Mouse (Mus musculus) lung, embryonic 15.5 days (tissue): ENCODE measurements around the gene BC035044. TPM values are rescaled to one million over a fixed set of nuclear protein-coding genes. Genes with fewer than 3 reads are reported as not detected.
A peak's percentile ranks its signal among the peaks of the same experiment; 100 is the strongest.

Experiments
- ATAC-seq: fragments of 200-750 bp; cut with Nextera tagmentation; 2 replicates; pipeline ENCODE4 v1.8.0; 2017; ENCODE audit warnings: moderate number of reproducible peaks, borderline replicate concordance; ENCODE audit not compliant: low FRiP score, low TSS enrichment; ENCODE audit errors: extremely low read depth
- H3K27ac ChIP-seq: fragments of 300-500 bp; sonication (generic); 2 replicates; pipeline ENCODE4 v1.5.1; 2015; ENCODE audit warnings: moderate library complexity, mild to moderate bottlenecking, inconsistent platforms
- H3K27me3 ChIP-seq: fragments of 300-500 bp; sonication (generic); 2 replicates; pipeline ENCODE4 v1.6.1; 2015; ENCODE audit warnings: inconsistent platforms
- H3K36me3 ChIP-seq: fragments of 300-500 bp; sonication (generic); 2 replicates; pipeline ENCODE4 v1.6.1; 2015; ENCODE audit warnings: inconsistent platforms
- H3K4me1 ChIP-seq: fragments of 300-500 bp; sonication (generic); 2 replicates; pipeline ENCODE4 v1.6.1; 2015; ENCODE audit warnings: inconsistent platforms
- H3K4me2 ChIP-seq: fragments of 300-500 bp; sonication (generic); 2 replicates; pipeline ENCODE4 v1.6.1; 2015; ENCODE audit warnings: inconsistent platforms, mild to moderate bottlenecking, moderate library complexity
- H3K4me3 ChIP-seq: fragments of 300-500 bp; sonication (generic); 2 replicates; pipeline ENCODE4 v1.5.1; 2015; ENCODE audit warnings: mild to moderate bottlenecking, inconsistent platforms
- H3K9ac ChIP-seq: fragments of 300-500 bp; sonication (generic); 2 replicates; pipeline ENCODE4 v1.6.1; 2015; ENCODE audit warnings: inconsistent platforms
- H3K9me3 ChIP-seq: fragments of 300-500 bp; sonication (generic); 2 replicates; pipeline ENCODE4 v1.6.1; 2016; ENCODE audit warnings: inconsistent platforms
- WGBS: fragments of 180-500 bp; shearing (Covaris S2); methylation state at CpG from one replicate; pipeline ENCODE4 v1.1.7; 2015; 5-methylcytosine and 5-hydroxymethylcytosine counted together
- polyA plus RNA-seq: library from polyadenylated mRNA; unstranded; fragments of >200 nt; fragmentation: Nextera tagmentation; extraction: Ambion mirVana; gene quantifications from 2 replicates; pipeline ENCODE4 v1.2.1, GENCODE M21; 2015

Gene BC035044
- polyA plus RNA-seq, 1 experiment from 2014 or later, result 1.4 TPM

DNA sequence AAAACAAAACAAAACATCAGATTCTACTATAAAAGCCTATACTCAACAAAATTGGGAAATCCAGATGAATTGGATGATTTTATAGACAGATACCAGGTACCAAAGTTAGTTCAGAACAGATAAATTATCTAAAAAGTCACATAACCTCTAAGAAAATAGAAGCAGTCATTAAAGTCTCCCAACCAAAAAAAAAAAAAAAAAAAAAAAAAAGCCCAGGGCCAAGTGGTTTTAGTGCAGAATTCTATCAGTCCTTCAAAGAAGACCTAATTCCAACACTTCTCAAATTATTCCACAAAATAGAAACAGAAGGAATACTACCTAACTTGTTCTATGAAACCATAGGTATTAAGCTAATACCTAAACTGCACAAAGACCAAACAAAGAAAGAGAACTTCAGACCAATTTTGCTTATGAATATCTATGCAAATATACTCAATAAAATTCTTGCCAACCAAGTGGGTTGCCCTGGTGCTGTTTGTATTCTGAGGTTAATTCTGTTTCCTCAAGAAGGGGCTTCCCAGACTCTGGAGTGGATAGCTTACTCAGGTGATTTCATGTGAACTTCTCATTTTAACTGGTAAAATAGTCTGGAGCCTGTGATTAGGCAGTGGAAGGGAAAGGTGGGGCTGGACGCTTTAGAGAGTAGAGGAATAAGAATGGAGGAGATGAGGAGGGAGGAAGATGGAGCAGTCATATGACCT lies 18.9 kb downstream of the BC035044 start:
- Histone ChIP-seq H3K27ac (no peak overlapping the region), H3K4me3 (no peak overlapping the region), H3K9me3 (no peaks in the 10 kb centered on the region), H3K36me3 (no peaks in the 10 kb centered on the region), H3K9ac (no peak overlapping the region), H3K27me3 (no peaks in the 10 kb centered on the region), H3K4me1 (peaks cover 10% of the 10 kb centered on the region; the same call in 1 of the 2 replicates), H3K4me2 (no peak overlapping the region)
- no peak for ATAC-seq
- WGBS, result 87% methylated on average over 1 of the region's 1 CpGs

DNA sequence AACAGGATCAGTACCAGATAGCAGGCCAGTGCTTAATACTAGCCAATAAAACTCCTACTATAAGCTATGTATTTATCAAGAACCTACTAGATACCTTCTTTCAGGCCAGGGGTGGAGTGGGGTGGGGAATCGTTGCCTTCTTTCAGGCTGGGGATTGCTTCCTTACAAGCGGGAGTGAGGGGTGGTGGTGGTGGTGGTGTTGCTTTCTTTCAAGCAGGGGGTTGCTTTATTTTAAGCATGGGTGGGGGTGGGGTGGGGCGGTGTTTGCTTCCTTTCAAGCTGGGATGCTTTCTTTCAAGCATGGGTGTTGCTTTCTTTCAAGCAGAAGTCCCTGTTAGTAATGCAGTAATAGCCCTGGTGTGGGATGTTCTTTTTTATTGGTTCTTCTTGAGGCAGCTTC lies 22.1 kb downstream of the BC035044 start:
- Histone ChIP-seq H3K4me2 (no peak overlapping the region), H3K27ac (0 out of 2 replicates have a peak overlapping the region, but pooled peaks have one; percentile 27), H3K36me3 (no peaks in the 10 kb centered on the region), H3K4me3 (no peak overlapping the region), H3K4me1 (peaks cover 10% of the 10 kb centered on the region; the same call in 1 of the 2 replicates), H3K9ac (no peak overlapping the region), H3K9me3 (no peaks in the 10 kb centered on the region), H3K27me3 (no peaks in the 10 kb centered on the region)
- whole genome bisulfite sequencing, result 30% methylated on average over 3 of the region's 3 CpGs
- no peak for ATAC-seq

DNA sequence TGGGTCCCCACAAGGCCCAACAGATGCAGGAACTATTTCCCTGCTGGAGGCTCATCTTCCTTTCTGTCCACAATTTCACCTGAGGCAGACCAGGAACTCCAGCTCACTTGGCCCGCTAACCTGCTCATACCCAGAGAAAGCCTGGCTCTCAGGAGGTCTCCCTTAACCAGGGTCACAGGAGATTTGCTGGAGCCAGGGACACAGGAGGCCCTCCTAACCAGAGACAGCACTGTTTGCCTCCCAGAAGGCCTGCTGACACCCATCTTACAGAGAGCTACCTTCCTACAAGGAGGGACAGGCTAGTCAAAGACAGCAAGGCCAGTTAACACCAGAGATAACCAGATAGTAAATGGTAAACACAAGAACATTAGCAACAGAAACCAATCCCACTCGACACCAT lies 33.0 kb downstream of the BC035044 start:
- Histone ChIP-seq H3K27ac (no peak overlapping the region), H3K27me3 (no peaks in the 10 kb centered on the region), H3K4me2 (no peak overlapping the region), H3K4me3 (no peak overlapping the region), H3K36me3 (no peaks in the 10 kb centered on the region), H3K9ac (no peak overlapping the region), H3K4me1 (peaks cover 13% of the 10 kb centered on the region), H3K9me3 (no peaks in the 10 kb centered on the region)
- 71% methylated on average over 2 of the region's 2 CpGs for WGBS
- no peak for ATAC-seq

DNA sequence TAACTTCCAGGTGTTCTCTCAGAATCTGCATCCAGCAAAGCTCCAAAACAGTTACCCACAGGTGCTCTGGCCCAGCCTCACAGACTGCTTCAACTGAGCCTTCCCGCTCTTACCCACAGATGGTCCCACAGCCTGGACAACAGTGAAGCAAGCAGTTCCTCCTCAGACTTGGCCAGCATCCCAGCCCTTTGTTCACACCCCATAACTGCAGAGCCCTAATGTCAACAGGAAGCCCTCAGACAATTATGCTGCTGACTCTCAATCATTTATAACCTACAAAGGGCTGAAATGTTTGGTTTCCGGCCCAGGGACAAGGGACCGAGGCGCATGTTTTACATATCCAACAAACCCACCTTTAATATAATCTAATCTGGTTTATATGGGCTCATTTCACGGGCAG lies 34.7 kb downstream of the BC035044 start:
- ATAC-seq, result peak; percentile 96
- Histone ChIP-seq H3K9me3 (no peaks in the 10 kb centered on the region), H3K4me2 (no peak overlapping the region), H3K27ac (peak overlapping the region; percentile 55), H3K4me1 (peaks cover 16% of the 10 kb centered on the region), H3K27me3 (no peaks in the 10 kb centered on the region), H3K4me3 (no peak overlapping the region), H3K36me3 (no peaks in the 10 kb centered on the region), H3K9ac (no peak overlapping the region)
- 20% methylated on average over 5 of the region's 5 CpGs for WGBS

DNA sequence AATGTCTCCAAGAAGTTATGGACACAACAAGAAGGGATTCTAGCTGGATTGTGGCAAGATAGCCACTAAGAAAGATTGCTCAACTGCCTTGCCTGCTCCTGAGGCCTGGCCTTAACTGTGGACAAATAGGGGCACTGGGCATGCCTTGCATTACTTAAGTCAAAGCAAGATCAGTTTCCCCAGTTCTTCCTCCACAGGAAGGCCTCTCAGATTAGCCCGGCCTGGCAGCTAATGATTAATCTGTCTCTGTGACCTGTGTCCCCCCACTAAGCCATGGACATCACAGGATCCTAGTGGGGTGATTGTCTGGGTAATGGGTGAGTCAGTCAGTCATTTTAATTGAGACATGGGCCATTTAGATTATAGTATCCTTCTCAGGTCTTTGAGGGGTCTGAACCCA lies 35.4 kb downstream of the BC035044 start:
- WGBS, result 43% methylated on average over 1 of the region's 1 CpGs
- Histone ChIP-seq H3K4me2 (no peak overlapping the region), H3K27ac (peak overlapping the region; percentile 55), H3K36me3 (no peaks in the 10 kb centered on the region), H3K4me1 (peaks cover 19% of the 10 kb centered on the region), H3K27me3 (no peaks in the 10 kb centered on the region), H3K9ac (no peak overlapping the region), H3K9me3 (no peaks in the 10 kb centered on the region), H3K4me3 (no peak overlapping the region)
- no peak for ATAC-seq

DNA sequence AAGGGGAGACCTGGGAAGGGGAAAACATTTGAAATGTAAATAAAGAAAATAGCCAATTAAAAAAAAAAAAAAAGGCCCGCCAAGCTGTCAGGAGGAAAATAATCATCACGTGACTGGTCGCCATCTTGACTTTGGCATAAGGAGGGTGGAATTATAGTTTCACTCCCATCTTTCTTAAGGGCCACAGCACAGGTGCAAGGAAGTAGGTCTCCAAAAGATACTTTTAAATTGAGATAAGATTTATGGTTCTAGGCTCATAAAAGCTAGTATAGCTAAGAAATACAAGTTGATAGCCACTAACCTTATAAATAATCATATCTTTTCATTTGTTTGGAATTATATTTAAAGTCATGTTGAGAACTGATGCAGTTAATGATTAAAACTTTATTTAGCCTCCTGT lies 36.0 kb downstream of the BC035044 start:
- 86% methylated on average over 3 of the region's 3 CpGs for WGBS
- Histone ChIP-seq H3K9me3 (no peaks in the 10 kb centered on the region), H3K27ac (no peak overlapping the region), H3K9ac (no peak overlapping the region), H3K36me3 (no peaks in the 10 kb centered on the region), H3K4me3 (no peak overlapping the region), H3K27me3 (no peaks in the 10 kb centered on the region), H3K4me1 (peaks cover 19% of the 10 kb centered on the region), H3K4me2 (no peak overlapping the region)
- no peak for ATAC-seq

DNA sequence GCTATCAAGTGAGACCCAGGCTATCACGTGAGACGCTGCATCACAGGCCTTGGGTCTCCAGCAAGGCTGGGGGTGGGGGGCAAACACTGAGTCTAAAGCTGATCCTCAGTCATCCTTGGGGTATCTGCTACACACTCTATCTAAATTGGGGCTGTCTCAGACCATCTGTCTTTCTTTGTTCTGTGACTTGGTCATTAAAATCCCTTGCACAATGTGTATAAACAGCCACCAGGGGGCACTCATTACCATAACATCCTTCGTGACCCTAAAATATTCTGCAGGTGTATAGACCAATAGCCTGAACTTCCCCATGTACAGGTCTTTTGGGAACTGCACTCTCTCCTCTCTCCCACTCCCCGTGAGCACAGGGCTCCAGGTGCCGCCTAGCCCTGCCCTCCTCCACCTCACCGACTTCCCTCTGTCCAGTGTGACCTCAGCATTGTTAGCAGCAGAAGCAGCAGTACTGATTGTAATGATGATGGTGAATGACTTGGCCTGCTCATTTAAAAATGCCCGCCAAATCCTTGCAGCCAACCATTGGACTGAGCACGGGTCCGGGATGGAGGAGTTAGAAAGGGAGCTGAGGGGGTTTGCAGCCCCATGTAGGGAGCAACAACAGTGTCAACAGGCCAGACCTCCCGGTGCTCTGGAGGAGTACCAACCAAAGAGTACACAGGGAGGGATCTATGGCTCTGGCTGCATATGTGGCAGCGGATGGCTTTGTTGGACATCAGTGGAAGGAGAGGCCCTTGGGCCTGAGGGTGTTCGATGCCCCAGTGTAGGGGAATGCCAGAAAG lies 36.7 kb downstream of the BC035044 start:
- no peak; the same call in 1 of the 2 replicates for ATAC-seq
- no peaks in the 10 kb centered on the region for H3K27me3 ChIP-seq
- H3K9me3 ChIP-seq, result no peaks in the 10 kb centered on the region
- H3K4me2 ChIP-seq, result no peak overlapping the region
- H3K4me1 ChIP-seq, result peaks cover 19% of the 10 kb centered on the region
- H3K9ac ChIP-seq, result no peak overlapping the region
- no peak overlapping the region for H3K4me3 ChIP-seq
- no peak overlapping the region for H3K27ac ChIP-seq
- no peaks in the 10 kb centered on the region for H3K36me3 ChIP-seq
- 53% methylated on average over 12 of the region's 12 CpGs for WGBS

DNA sequence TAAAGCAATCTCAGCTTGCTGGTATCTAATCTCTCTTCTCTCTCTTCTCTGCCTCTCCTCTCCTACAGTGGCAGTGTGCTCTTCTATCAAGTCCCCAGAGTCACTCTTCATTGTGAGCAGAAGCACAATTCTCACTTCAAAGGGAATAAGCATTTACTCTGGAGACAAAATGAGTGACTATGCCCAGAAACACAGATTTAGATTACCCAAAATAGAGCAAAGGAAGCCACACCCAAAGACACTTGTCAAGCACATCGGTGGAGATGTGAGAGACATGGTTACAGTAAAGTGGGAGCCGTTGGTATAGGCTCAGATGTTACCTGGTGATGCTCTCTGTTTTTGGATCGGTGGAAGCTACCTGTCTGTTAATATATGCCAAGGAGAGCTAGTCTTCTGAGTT lies 38.2 kb downstream of the BC035044 start:
- WGBS, result 66% methylated on average over 3 of the region's 3 CpGs
- Histone ChIP-seq H3K36me3 (no peaks in the 10 kb centered on the region), H3K9me3 (no peaks in the 10 kb centered on the region), H3K4me1 (peaks cover 19% of the 10 kb centered on the region), H3K4me3 (no peak overlapping the region), H3K27ac (no peak overlapping the region), H3K4me2 (no peak overlapping the region), H3K27me3 (no peaks in the 10 kb centered on the region), H3K9ac (no peak overlapping the region)
- ATAC-seq, result no peak

DNA sequence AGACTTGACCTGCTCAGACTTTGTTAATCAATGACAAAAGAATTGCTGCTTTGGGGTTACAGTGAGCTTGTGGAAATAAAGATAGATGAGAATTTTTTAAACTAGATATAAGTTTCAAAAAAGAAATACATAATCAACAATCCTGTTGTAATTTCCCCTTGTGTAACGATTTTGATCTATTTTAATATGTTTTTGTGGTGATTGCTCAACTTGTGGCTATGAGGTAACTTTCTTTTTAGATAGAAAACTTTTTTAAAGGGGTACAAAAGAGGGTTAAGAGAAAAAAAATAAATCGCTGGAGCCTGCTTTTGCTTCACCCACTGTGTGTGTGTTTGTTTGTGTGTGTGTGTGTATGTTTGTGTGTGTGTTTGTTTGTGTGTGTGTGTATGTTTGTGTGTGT lies 39.8 kb downstream of the BC035044 start:
- no peak overlapping the region for H3K4me2 ChIP-seq
- H3K27me3 ChIP-seq, result no peaks in the 10 kb centered on the region
- no peaks in the 10 kb centered on the region for H3K9me3 ChIP-seq
- H3K4me3 ChIP-seq, result no peak overlapping the region
- H3K27ac ChIP-seq, result peak overlapping the region; percentile 60; the same call in 1 of the 2 replicates
- ATAC-seq, result no peak
- H3K4me1 ChIP-seq, result peaks cover 19% of the 10 kb centered on the region
- no peaks in the 10 kb centered on the region for H3K36me3 ChIP-seq
- 62% methylated on average over 2 of the region's 2 CpGs for WGBS
- H3K9ac ChIP-seq, result no peak overlapping the region

DNA sequence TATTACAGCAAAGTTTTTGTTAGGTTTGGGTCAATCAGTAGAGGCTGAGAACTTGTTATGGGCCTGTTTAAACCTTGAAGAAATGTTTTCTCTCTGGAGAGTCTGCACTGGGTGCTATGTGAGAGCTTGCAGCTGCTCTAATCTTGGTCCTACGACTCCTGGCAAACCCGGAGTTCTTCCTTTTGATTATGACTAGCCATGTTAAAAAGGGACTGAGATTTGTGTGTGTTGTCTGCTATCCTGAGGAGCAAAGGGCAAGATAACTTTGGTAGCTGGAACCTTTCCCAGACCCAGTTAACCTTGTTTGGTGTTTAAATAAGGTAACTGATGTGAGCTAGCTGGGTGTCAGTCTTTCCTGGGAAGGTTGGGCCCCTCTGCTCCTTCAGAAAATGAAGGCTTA lies 40.3 kb downstream of the BC035044 start:
- peak overlapping the region; percentile 60 for H3K27ac ChIP-seq
- WGBS, result 27% methylated on average over 2 of the region's 2 CpGs

DNA sequence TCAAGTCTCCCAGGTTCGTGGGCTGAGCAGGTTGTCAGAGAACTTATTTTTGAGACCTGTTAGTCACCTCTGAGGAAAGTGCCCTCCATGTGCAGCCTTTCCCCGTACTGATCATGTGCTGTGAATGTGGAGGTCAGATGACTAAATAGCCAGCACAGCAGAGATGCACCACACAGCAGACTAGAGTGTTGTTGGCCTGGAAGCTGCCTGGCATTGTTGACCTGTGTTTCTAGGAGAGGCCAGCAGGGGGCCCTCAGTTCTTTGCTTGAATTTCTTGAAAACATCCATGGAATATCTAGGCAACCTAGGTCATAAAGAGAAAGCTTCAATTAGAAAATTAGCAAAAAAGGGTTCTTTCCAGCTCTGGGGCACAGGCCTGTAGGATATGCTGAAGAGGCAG lies 41.0 kb downstream of the BC035044 start:
- 58% methylated on average over 2 of the region's 2 CpGs for whole genome bisulfite sequencing
- Histone ChIP-seq H3K4me3 (no peak overlapping the region), H3K27me3 (no peaks in the 10 kb centered on the region), H3K4me1 (peaks cover 16% of the 10 kb centered on the region), H3K36me3 (no peaks in the 10 kb centered on the region), H3K9ac (no peak overlapping the region), H3K9me3 (no peaks in the 10 kb centered on the region), H3K27ac (peak overlapping the region; percentile 60; the same call in 1 of the 2 replicates), H3K4me2 (no peak overlapping the region)
- ATAC-seq, result no peak

More for the DNA sequence above, 40.3 kb downstream of the BC035044 start:
- Histone ChIP-seq H3K4me2 (no peak overlapping the region), H3K9me3 (no peaks in the 10 kb centered on the region), H3K27me3 (no peaks in the 10 kb centered on the region), H3K4me3 (no peak overlapping the region), H3K36me3 (no peaks in the 10 kb centered on the region), H3K4me1 (peaks cover 15% of the 10 kb centered on the region), H3K9ac (no peak overlapping the region)
- peak; percentile 61; the same call in 1 of the 2 replicates for ATAC-seq

DNA sequence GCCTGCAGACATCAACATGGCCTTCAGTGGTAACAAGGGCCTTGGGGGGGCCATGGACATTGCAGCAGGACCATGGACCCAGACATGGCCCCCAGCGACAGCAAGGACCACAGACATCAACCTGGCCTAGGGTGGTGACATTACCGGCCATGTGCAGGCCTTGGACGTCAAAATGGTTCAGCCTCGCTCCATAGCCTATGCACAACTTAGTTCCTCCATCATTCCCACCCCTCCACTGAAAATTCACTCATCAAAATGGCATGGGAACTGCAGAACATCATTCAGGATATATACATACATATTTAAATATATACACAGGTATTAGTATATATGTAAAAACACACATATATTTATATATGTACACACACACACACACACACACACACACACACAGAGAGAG lies 43.5 kb downstream of the BC035044 start:
- no peak overlapping the region for H3K4me2 ChIP-seq
- H3K4me1 ChIP-seq, result peaks cover 17% of the 10 kb centered on the region
- no peaks in the 10 kb centered on the region for H3K27me3 ChIP-seq
- no peak overlapping the region for H3K4me3 ChIP-seq
- no peaks in the 10 kb centered on the region for H3K36me3 ChIP-seq
- 91% methylated on average over 4 of the region's 4 CpGs for WGBS
- no peaks in the 10 kb centered on the region for H3K9me3 ChIP-seq
- no peak for ATAC-seq
- no peak overlapping the region for H3K9ac ChIP-seq
- H3K27ac ChIP-seq, result no peak overlapping the region
